Mouse (Mus musculus): ENCODE measurements around the gene Spry2.

- TF ChIP-seq CTCF (IDR thresholded peaks at IDR 0.05; ENCODE audit: low read depth) = no peak
- no peak for TF ChIP-seq EP300 (IDR thresholded peaks at IDR 0.05; ENCODE audit: low read depth)
These were observed 44.7 kb upstream of the Spry2 start for GRCm38 (mm10) chr14:105941353-105941752.

Data from liver, embryonic 14.5 days (tissue).